ENCODE assay signal across 7 mouse cellular contexts in the genomic region with DNA sequence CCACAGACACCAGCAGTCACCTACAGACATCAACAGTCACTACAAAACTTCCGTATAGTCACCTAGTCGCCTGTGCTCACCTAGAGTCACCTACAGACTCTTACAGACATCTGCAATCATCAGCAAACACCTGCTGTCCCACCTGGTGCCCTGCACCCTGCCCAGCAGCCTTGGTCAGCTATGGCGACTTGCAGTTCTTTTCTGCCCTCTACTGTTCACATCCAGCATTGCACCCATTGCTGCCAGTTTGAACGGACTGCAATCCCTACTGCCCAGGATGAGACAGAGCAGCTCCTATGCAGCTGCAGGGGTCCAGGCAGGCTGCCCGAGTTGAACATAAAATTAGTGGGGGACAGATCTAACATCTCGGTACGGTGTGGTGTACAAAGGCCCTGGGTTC. TPM values are rescaled to one million over a fixed set of nuclear protein-coding genes. Genes with fewer than 3 reads are reported as not detected.
A peak's percentile ranks its signal among the peaks of the same experiment; 100 is the strongest.
DNase-seq lines count a peak whose midpoint lies in the region; ATAC-seq and TF ChIP-seq lines count a peak whose summit lies in the region.

No protein-coding gene starts in this region.

- peaks cover 7% of the 10 kb centered on the region; the same call in 1 of the 2 replicates for H3K4me1 ChIP-seq in midbrain, embryonic 10.5 days
- H3K4me1 ChIP-seq in small intestine, adult 2 months (ENCODE audit: control insufficient read depth, insufficient read depth, insufficient read length, low read length): no peaks in the 10 kb centered on the region

- no peaks in the 10 kb centered on the region for H3K9me3 ChIP-seq in midbrain, embryonic 10.5 days (replicated peaks)

- H3K36me3 ChIP-seq in midbrain, embryonic 10.5 days: no peaks in the 10 kb centered on the region
- no peaks in the 10 kb centered on the region for H3K36me3 ChIP-seq in small intestine, adult 2 months (ENCODE audit: control insufficient read depth, insufficient read depth, low read length)

- no peak for TF ChIP-seq POLR2A in small intestine, adult 2 months (IDR thresholded peaks at IDR 0.05; ENCODE audit: low read depth, low read length)

- H3K27me3 ChIP-seq in midbrain, embryonic 10.5 days (ENCODE audit: low read depth, poor library complexity, severe bottlenecking): peaks cover 52% of the 10 kb centered on the region
- H3K27me3 ChIP-seq in small intestine, adult 2 months (ENCODE audit: control insufficient read depth, insufficient read depth, low read length): peaks cover 22% of the 10 kb centered on the region

- TF ChIP-seq CTCF in gastrocnemius, adult 2 months (IDR thresholded peaks at IDR 0.05): no peak; the same call in 1 of the 2 replicates
- peak; percentile 91 for TF ChIP-seq CTCF in small intestine, adult 2 months (IDR thresholded peaks at IDR 0.05; ENCODE audit: extremely low read depth, insufficient read length, insufficient replicate concordance, low read depth, low read length)

- intact Hi-C loops in gastrocnemius, adult 2 months (cut with DNase I): loop anchor here (1.0 to 5.0 kb wide), 2 partner anchors 60 to 163 kb away; no protein-coding TSS in a partner anchor

- peak; percentile 59 for ATAC-seq in activated CD4-positive, CD25-positive, alpha-beta regulatory T cell, adult 4 months

- WGBS in midbrain, embryonic 10.5 days: 1% methylated on average over 7 of the region's 7 CpGs
- 0% methylated on average over 7 of the region's 7 CpGs for WGBS in small intestine, adult 2 months

- no peak overlapping the region for H3K4me3 ChIP-seq in gastrocnemius, adult 2 months
- no peak overlapping the region for H3K4me3 ChIP-seq in midbrain, embryonic 10.5 days
- no peak overlapping the region for H3K4me3 ChIP-seq in small intestine, adult 2 months (ENCODE audit: low read depth, low read length)

- H3K27ac ChIP-seq in gastrocnemius, adult 2 months: no peak overlapping the region
- no peak overlapping the region for H3K27ac ChIP-seq in midbrain, embryonic 10.5 days (replicated peaks)
- no peak overlapping the region for H3K27ac ChIP-seq in small intestine, adult 2 months (ENCODE audit: insufficient read depth, low read depth, low read length)

- peak; percentile 88 to 92 for DNase-seq in cerebellum, postnatal 25 days
- peak; percentile 85 for DNase-seq in gastrocnemius, adult 2 months
- peak; percentile 93 for DNase-seq in induced T-regulatory cell, adult 2 months (ENCODE audit: low read depth)
- DNase-seq in left cerebral cortex, adult 8-10 months (ENCODE audit: low spot score in 2 of 2): peak; percentile 50 to 66
- peak; percentile 83 for DNase-seq in midbrain, embryonic 10.5 days (ENCODE audit: low spot score)

RNA-seq across cellular contexts. Expression of a gene that starts 5.3 kb away (rescaled TPM):
- polyA plus RNA-seq in activated CD4-positive, CD25-positive, alpha-beta regulatory T cell, adult 4 months (2017; shearing (Covaris generic)): 10 to 100 TPM; 15.2 to 16.0 TPM
- 100 to 1,000 TPM; 207 to 215 TPM for total RNA-seq in gastrocnemius, adult 2 months (2021)
- total RNA-seq in left cerebral cortex, adult 8-10 months (2022): 10 to 100 TPM; 83.3 to 98.1 (median 85.4) TPM
- polyA plus RNA-seq in midbrain, embryonic 10.5 days (2016; fragmentation: Nextera tagmentation; extraction: Ambion mirVana): 8.7 and 11.7 TPM in 2 replicates
- polyA plus RNA-seq in small intestine, adult 2 months (2012; rRNA removed): 15.5 and 19.4 TPM in 2 replicates

RNA-seq across cellular contexts. Expression of a gene that starts 32.4 kb away (rescaled TPM):
- 1 to 10 TPM in 1 of 2 experiments, under 1 TPM in 1; 0.44 to 1.5 TPM for polyA plus RNA-seq in activated CD4-positive, CD25-positive, alpha-beta regulatory T cell, adult 4 months (2017; shearing (Covaris generic))
- under 1 TPM in 1 of 2 experiments, not detected in 1; 0.17 TPM for total RNA-seq in gastrocnemius, adult 2 months (2021)
- 100 to 1,000 TPM; 229 to 265 (median 242) TPM for total RNA-seq in left cerebral cortex, adult 8-10 months (2022)
- polyA plus RNA-seq in midbrain, embryonic 10.5 days (2016; fragmentation: Nextera tagmentation; extraction: Ambion mirVana): 5.0 and 10.8 TPM in 2 replicates
- 1.1 and 3.3 TPM in 2 replicates for polyA plus RNA-seq in small intestine, adult 2 months (2012; rRNA removed)

RNA-seq across cellular contexts. Expression of a gene that starts 46.1 kb away (rescaled TPM):
- polyA plus RNA-seq in activated CD4-positive, CD25-positive, alpha-beta regulatory T cell, adult 4 months (2017; shearing (Covaris generic)): 10 to 100 TPM; 33.4 to 41.8 TPM
- total RNA-seq in gastrocnemius, adult 2 months (2021): 10 to 100 TPM; 38.3 to 44.8 TPM
- total RNA-seq in left cerebral cortex, adult 8-10 months (2022): 10 to 100 TPM; 70.9 to 91.6 (median 73.7) TPM
- 84.5 and 87.5 TPM in 2 replicates for polyA plus RNA-seq in midbrain, embryonic 10.5 days (2016; fragmentation: Nextera tagmentation; extraction: Ambion mirVana)
- 196 and 354 TPM in 2 replicates for polyA plus RNA-seq in small intestine, adult 2 months (2012; rRNA removed)

RNA-seq across cellular contexts. Expression of a gene that starts 49.8 kb away (rescaled TPM):
- polyA plus RNA-seq in activated CD4-positive, CD25-positive, alpha-beta regulatory T cell, adult 4 months (2017; shearing (Covaris generic)): 10 to 100 TPM; 70.0 to 70.7 TPM
- 1 to 10 TPM in 1 of 2 experiments, under 1 TPM in 1; 0.97 to 1.2 TPM for total RNA-seq in gastrocnemius, adult 2 months (2021)
- 1 to 10 TPM in 2 of 4 experiments, under 1 TPM in 2; 0.41 to 1.2 (median 0.89) TPM for total RNA-seq in left cerebral cortex, adult 8-10 months (2022)
- 0.37 and 0.89 TPM in 2 replicates for polyA plus RNA-seq in midbrain, embryonic 10.5 days (2016; fragmentation: Nextera tagmentation; extraction: Ambion mirVana)
- 4.0 and 5.6 TPM in 2 replicates for polyA plus RNA-seq in small intestine, adult 2 months (2012; rRNA removed)

RNA-seq across cellular contexts. Expression of a gene that starts 57.3 kb away (rescaled TPM):
- polyA plus RNA-seq in activated CD4-positive, CD25-positive, alpha-beta regulatory T cell, adult 4 months (2017; shearing (Covaris generic)): 10 to 100 TPM in 1 of 2 experiments, 1 to 10 TPM in 1; 7.3 to 13.3 TPM
- not detected for total RNA-seq in gastrocnemius, adult 2 months (2021)
- total RNA-seq in left cerebral cortex, adult 8-10 months (2022): 1 to 10 TPM in 2 of 4 experiments, under 1 TPM in 2; 0.50 to 1.6 (median 0.84) TPM
- 1.7 and 2.3 TPM in 2 replicates for polyA plus RNA-seq in midbrain, embryonic 10.5 days (2016; fragmentation: Nextera tagmentation; extraction: Ambion mirVana)
- 2,702 and 6,898 TPM in 2 replicates for polyA plus RNA-seq in small intestine, adult 2 months (2012; rRNA removed)
